Mouse (Mus musculus) cerebellum, adult 2 months (tissue): ENCODE measurements at regions not wholly inside any gene's neighbourhood (a gene's known extent, or its start where the extent isn't known, plus 50 kb on each side); places are given as distances from the start of the nearest gene placed in this dataset.

ENCODE experiments used
- DNase-seq, 2 experiments: peaks; one replicate each; pipeline ENCODE4 v3.0.0; 2021
- H3K27ac ChIP-seq: fragments of 200-500 bp; 2 replicates; pipeline ENCODE4 v1.5.1; 2012; ENCODE audit warnings: low read length, control low read depth, inconsistent platforms; ENCODE audit not compliant: insufficient read depth
- H3K27me3 ChIP-seq: fragments of 200-500 bp; 2 replicates; pipeline ENCODE4 v1.6.1; 2012; ENCODE audit warnings: inconsistent platforms, mild to moderate bottlenecking, low read length, moderate library complexity; ENCODE audit not compliant: control insufficient read depth, insufficient read depth
- H3K4me1 ChIP-seq: fragments of 200-500 bp; 2 replicates; pipeline ENCODE4 v1.6.1; 2011; ENCODE audit warnings: low read length; ENCODE audit not compliant: control insufficient read depth, insufficient read depth
- H3K4me3 ChIP-seq: fragments of 200-500 bp; replicated peaks from 2 replicates; pipeline ENCODE3; 2011; ENCODE audit warnings: mild to moderate bottlenecking, low read depth, low read length, control low read depth; ENCODE audit not compliant: insufficient read depth
- CTCF ChIP-seq: fragments of 200-500 bp; IDR thresholded peaks from 2 replicates; pipeline ENCODE4 v1.5.1; 2011; ENCODE audit warnings: low read depth, mild to moderate bottlenecking, control low read depth, low read length, moderate library complexity, borderline replicate concordance; ENCODE audit not compliant: insufficient read depth
- POLR2A ChIP-seq: fragments of 200-500 bp; IDR thresholded peaks from 2 replicates; pipeline ENCODE4 v1.6.1; 2011; ENCODE audit warnings: low read length, control low read depth, borderline replicate concordance; ENCODE audit not compliant: insufficient read depth
- WGBS: fragments of 180-500 bp; shearing (Covaris S2); methylation state at CpG from one replicate; pipeline ENCODE4 v1.1.7; 2018; 5-methylcytosine and 5-hydroxymethylcytosine counted together

DNA sequence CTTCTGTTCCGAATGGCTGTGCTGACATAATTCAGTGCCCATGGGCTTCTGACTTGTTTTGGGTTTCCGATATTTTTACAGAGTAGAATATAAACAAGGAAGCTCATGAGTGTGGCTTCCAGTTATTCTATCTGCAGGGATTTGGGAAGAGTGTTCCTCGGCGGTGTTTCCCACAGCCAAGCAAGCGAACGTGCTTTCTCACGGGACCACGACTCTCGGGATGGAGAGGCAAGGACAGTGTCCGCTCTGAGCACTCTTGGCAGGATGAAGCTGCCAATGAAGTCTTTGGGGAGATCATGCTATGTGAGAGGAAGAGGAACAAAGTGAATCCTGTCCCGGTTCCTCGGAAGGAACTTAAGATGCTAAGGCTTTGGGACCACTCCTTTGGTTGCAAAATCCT, 318.2 kb downstream of the Gm10295 start:
- no peak overlapping the region for H3K4me3 ChIP-seq
- WGBS: 51% methylated on average over 12 of the region's 12 CpGs

GRCm38 (mm10) chr7:71023946-71024610, 327.2 kb downstream of the Gm10295 start:
- TF ChIP-seq POLR2A (no peak), CTCF (no peak)
- Histone ChIP-seq H3K4me3 (peak overlapping the region; percentile 46), H3K4me1 (no peaks in the 10 kb centered on the region), H3K27ac (no peak overlapping the region), H3K27me3 (no peaks in the 10 kb centered on the region)
- WGBS: 63% methylated on average over 9 of the region's 9 CpGs
- DNase-seq: no peak

More for the DNA sequence above, 318.2 kb downstream of the Gm10295 start:
- Histone ChIP-seq H3K4me1 (no peaks in the 10 kb centered on the region), H3K27ac (no peak overlapping the region), H3K27me3 (no peaks in the 10 kb centered on the region)
- TF ChIP-seq CTCF: no peak
- no peak for TF ChIP-seq POLR2A
- no peak for DNase-seq

GRCm38 (mm10) chr7:71023253-71023945, 327.9 kb downstream of the Gm10295 start:
- no peak for DNase-seq
- 22% methylated on average over 16 of the region's 16 CpGs for WGBS
- no peak overlapping the region for H3K27ac ChIP-seq
- TF ChIP-seq CTCF (no peak), POLR2A (no peak)
- H3K27me3 ChIP-seq: no peaks in the 10 kb centered on the region
- H3K4me1 ChIP-seq: no peaks in the 10 kb centered on the region
- H3K4me3 ChIP-seq: peak overlapping the region; percentile 46
